Mouse (Mus musculus): ENCODE results near the gene Nnmt.

Gene Nnmt

GRCm38 (mm10) chr9:48558637-48559036 is 46.3 kb downstream of the Nnmt start:
- DNase-seq (ENCODE audit: low spot score): no peak

DNA sequence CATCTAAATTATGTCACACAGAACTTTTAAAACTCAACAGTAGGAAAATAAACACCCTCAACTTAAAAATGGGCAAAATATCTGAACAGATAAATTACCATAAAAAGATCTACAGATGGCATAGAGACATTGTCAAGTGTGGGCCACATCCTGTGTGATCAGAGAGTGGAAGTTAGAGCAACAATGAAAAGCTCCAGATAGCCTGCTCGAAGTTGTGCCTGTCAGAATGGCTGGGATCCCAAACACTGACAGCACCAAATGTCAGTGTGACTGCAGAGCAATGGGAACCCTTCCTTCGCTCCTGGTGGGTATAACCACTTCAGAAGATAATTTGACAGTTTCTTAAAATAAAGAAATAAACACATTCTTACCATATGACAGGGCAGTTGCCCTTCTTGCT is 55.9 kb downstream of the Nnmt start:
- DNase-seq (ENCODE audit: low spot score): no peak

GRCm38 (mm10) chr9:48547233-48547632 is 57.7 kb downstream of the Nnmt start:
- no peak for DNase-seq (ENCODE audit: low spot score)
